Mouse (Mus musculus): ENCODE results near the gene Atp5j2. TPM values are rescaled to one million over a fixed set of nuclear protein-coding genes. Genes with fewer than 3 reads are reported as not detected.
"Not testable (repeated sequence)": the region's sequence is repeated elsewhere in the genome, so short reads cannot be mapped to it uniquely, and the experiment has no call there.

Gene Atp5j2
- polyA plus RNA-seq (2021) = 581 TPM

DNA sequence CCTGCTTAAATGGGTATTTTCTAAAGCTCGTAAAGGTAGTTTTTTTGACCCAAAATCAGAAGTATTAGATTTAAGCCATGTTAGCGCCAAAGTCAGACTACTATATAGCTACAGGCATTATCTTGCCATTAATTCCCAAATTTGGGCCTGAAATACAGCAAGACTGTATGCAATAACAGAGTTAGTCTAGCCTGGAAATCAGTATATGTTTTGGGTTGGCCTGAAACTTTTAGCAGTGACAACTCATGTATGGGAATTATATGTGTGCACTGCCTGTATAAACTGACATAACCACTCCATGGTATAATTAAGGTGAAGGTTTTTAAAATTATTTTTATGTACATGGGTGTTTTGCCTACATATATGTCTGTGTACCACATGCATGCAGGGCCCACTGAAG lies at the start of gene Atp5j2:
TSS of gene Atp5j2 (minus strand) at position 101 of the 400 bp plus-strand sequence.
- ATAC-seq (no peak), DNase-seq (ENCODE audit: low read depth, low spot score) (no peak)
- POLR2A ChIA-PET = no interaction called here
- no peaks in the 10 kb centered on the region for H3K27me3 ChIP-seq
- no peak for TF ChIP-seq CTCF (IDR thresholded peaks at IDR 0.05)
- in situ Hi-C loops (cut with MboI; ENCODE audit: low pct_unique_long_range_greater_than_20kb) = no loop called here
- CTCF ChIA-PET = no interaction called here

DNA sequence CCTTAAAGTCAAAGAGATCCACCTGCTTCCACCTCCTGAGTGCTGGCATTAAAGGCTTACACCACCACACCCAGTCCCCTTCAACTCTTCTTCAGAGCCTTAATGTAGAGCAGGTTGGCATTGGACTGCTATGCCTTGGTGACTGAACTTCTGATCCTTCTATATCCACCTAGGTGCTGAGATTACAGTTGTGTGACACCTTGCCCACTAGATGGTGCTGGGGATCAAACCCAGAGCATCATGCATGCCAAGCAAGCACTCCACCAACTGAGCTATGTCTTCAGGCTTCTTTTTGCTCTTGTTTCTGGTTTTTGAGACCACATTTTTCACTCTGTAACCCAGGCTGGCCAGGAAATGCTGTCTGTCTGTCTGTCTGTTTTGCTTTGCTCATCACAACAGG lies 42.8 kb upstream of the Atp5j2 start:
- CTCF ChIA-PET = interaction anchor here (1.1 kb wide), 2 partner anchors 13 to 15 kb away, joined by 3 to 4 read pairs; no protein-coding TSS in a partner anchor
- DNase-seq (ENCODE audit: low read depth, low spot score) = no peak
- no peak for ATAC-seq
- POLR2A ChIA-PET = no interaction called here
- TF ChIP-seq CTCF (IDR thresholded peaks at IDR 0.05) = peak; percentile 78
- no peaks in the 10 kb centered on the region for H3K27me3 ChIP-seq
- in situ Hi-C loops (cut with MboI; ENCODE audit: low pct_unique_long_range_greater_than_20kb) = no loop called here

DNA sequence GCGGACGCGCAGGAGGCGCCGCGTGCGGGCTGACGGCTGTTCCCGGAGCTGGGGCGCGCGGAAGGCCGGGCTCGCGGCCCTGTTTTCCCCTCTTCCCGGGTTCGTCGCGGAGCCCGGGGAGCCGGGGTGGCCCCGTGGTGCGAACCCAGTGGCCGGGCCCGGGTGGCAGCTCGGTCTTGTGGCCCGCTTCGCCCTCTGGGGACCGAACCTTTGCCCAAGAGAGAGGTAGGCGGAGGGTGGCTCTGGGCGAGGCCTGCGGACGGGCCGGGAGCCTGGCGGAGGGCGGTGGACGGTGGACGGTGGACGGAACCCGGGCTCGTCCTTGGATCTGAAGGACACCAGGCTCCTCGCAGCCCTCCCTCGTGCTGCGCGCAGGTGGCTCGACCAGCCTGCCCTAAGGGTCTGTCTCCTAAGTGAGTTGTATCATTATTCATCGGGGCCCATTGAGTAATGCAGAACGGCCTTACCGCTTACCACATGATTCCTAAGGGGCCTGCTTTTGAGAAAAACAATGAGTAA lies 40.1 kb upstream of the Atp5j2 start:
- peak; percentile 48 for ATAC-seq
- POLR2A ChIA-PET = interaction anchor here (0.7 to 3.2 kb wide), 5 partner anchors 9 to 48 kb away, joined by 3 to 16 read pairs (median 7); partner anchors contain the start of gene Zkscan5
- DNase-seq (ENCODE audit: low read depth, low spot score) = peak; percentile 50
- TF ChIP-seq CTCF (IDR thresholded peaks at IDR 0.05) = no peak
- no peaks in the 10 kb centered on the region for H3K27me3 ChIP-seq
- CTCF ChIA-PET = interaction anchor here (2.0 kb wide), 1 partner anchor 7 kb away, joined by 4 read pairs; no protein-coding TSS in a partner anchor
- in situ Hi-C loops (cut with MboI; ENCODE audit: low pct_unique_long_range_greater_than_20kb) = no loop called here

DNA sequence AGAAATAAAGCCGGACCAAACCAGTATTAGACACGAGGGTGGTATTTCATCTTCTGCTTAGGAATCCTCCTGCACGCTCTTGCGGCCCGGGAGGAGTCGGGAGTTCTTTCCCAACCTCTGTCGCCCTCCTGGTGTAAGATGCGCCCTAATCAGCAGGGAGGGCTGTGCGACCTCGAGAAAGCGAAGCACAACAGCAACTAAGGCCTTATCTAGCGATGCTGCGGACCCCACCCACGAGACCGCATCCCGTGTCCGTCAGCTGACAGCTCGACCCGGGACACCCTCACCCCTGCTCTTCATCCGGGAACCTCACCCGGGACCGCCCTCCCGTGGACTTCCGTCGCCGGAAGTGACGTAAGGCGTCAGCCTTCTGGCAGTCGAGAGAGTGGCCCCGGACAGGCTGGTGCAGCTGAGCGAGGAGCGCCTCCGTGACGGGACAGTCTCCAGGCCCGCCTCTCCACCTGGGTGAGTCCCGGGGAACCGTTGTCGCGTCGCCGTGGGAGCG lies 39.6 kb upstream of the Atp5j2 start, which contains the start of gene Zfp655:
TSS of gene Zfp655 (plus strand) at position 349 of the 505 bp plus-strand sequence.
- ChIA-PET POLR2A (interaction anchor here (0.7 to 3.2 kb wide), 6 partner anchors 9 to 49 kb away, joined by 3 to 16 read pairs (median 6); partner anchors contain the start of gene Zkscan5), CTCF (no interaction called here)
- ATAC-seq (peak; percentile 91), DNase-seq (ENCODE audit: low read depth, low spot score) (peak; percentile 95)
- H3K27me3 ChIP-seq = no peaks in the 10 kb centered on the region
- TF ChIP-seq CTCF (IDR thresholded peaks at IDR 0.05) = no peak
- in situ Hi-C loops (cut with MboI; ENCODE audit: low pct_unique_long_range_greater_than_20kb) = no loop called here

- no peak for ATAC-seq
- TF ChIP-seq CTCF (IDR thresholded peaks at IDR 0.05) = no peak
- H3K27me3 ChIP-seq = no peaks in the 10 kb centered on the region
- no peak for DNase-seq (ENCODE audit: low read depth, low spot score)
- ChIA-PET CTCF (no interaction called here), POLR2A (interaction anchor here (1.2 to 3.2 kb wide), 4 partner anchors 9 to 26 kb away, joined by 4 to 16 read pairs (median 8); partner anchors contain the start of gene Zkscan5)
- in situ Hi-C loops (cut with MboI; ENCODE audit: low pct_unique_long_range_greater_than_20kb) = no loop called here
Observed at GRCm38 (mm10) chr5:145230641-145231040, 38.8 kb upstream of the Atp5j2 start.

- ATAC-seq; CTCF ChIA-PET; H3K27me3 ChIP-seq; DNase-seq (ENCODE audit: low read depth, low spot score); in situ Hi-C loops (cut with MboI; ENCODE audit: low pct_unique_long_range_greater_than_20kb): not testable (repeated sequence)
- POLR2A ChIA-PET = interaction anchor here (0.6 kb wide), 1 partner anchor 1674 kb away, joined by 7 read pairs; no protein-coding TSS in a partner anchor
Observed at GRCm38 (mm10) chr5:145229283-145229682, 37.4 kb upstream of the Atp5j2 start.

- in situ Hi-C loops (cut with MboI; ENCODE audit: low pct_unique_long_range_greater_than_20kb) = no loop called here
- H3K27me3 ChIP-seq = no peaks in the 10 kb centered on the region
- ChIA-PET CTCF (no interaction called here), POLR2A (no interaction called here)
- DNase-seq (ENCODE audit: low read depth, low spot score) = no peak
- no peak for ATAC-seq
- no peak for TF ChIP-seq CTCF (IDR thresholded peaks at IDR 0.05)
Observed at GRCm38 (mm10) chr5:145226453-145226852, 34.6 kb upstream of the Atp5j2 start.

- TF ChIP-seq CTCF (IDR thresholded peaks at IDR 0.05) = no peak
- H3K27me3 ChIP-seq = no peaks in the 10 kb centered on the region
- ATAC-seq = no peak
- in situ Hi-C loops (cut with MboI; ENCODE audit: low pct_unique_long_range_greater_than_20kb) = no loop called here
- ChIA-PET CTCF (interaction anchor here (1.1 kb wide), 1 partner anchor 17 kb away, joined by 4 read pairs; no protein-coding TSS in a partner anchor), POLR2A (no interaction called here)
- no peak for DNase-seq (ENCODE audit: low read depth, low spot score)
Observed at GRCm38 (mm10) chr5:145223395-145223794, 31.5 kb upstream of the Atp5j2 start.

DNA sequence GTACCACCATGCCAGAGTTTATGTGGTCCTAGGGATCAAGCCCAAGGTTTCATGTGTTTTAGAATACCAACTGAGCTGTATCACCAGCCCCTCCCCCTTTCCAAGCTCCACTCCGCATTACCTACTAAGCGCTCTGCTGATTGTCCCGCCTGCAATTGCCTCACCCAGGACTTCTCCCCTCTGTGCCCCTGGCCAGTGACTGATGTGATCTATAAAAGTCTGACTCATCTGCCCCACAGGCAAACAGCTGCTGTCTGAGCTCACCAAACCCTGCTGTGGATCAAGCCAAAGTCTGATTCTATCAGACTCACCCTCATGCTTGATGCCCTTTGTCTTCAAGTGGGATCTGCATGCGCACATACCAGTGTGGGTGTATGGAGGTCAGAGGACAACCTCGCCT lies 31.0 kb upstream of the Atp5j2 start:
- in situ Hi-C loops (cut with MboI; ENCODE audit: low pct_unique_long_range_greater_than_20kb) = no loop called here
- DNase-seq (ENCODE audit: low read depth, low spot score) (no peak), ATAC-seq (peak; percentile 84)
- POLR2A ChIA-PET = no interaction called here
- no peaks in the 10 kb centered on the region for H3K27me3 ChIP-seq
- CTCF ChIA-PET = interaction anchor here (1.1 kb wide), 1 partner anchor 16 kb away, joined by 4 read pairs; no protein-coding TSS in a partner anchor
- TF ChIP-seq CTCF (IDR thresholded peaks at IDR 0.05) = no peak

DNA sequence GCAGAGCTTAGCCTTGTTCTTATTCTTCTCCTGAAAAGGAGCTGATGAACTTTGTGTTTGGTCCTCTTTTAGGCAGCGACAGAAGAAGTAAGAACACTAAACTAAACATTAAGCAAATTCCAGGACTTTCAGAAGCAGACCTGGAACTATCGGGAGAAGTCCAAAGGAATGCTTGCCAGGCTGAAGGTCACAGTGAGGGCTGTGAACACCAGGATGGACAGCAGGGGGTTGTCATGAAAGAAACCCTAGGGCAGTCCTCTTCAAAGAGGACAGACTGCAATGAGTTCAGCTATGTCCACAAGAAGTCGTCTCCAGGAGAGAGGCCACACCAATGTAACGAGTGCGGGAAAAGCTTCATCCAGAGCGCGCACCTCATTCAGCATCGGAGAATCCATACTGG lies 28.1 kb upstream of the Atp5j2 start:
- ChIA-PET CTCF (interaction anchor here (1.0 kb wide), 1 partner anchor 21 kb away, joined by 3 read pairs; no protein-coding TSS in a partner anchor), POLR2A (no interaction called here)
- no peak for TF ChIP-seq CTCF (IDR thresholded peaks at IDR 0.05)
- no peaks in the 10 kb centered on the region for H3K27me3 ChIP-seq
- ATAC-seq (no peak), DNase-seq (ENCODE audit: low read depth, low spot score) (no peak)
- in situ Hi-C loops (cut with MboI; ENCODE audit: low pct_unique_long_range_greater_than_20kb) = no loop called here

- no peak for DNase-seq (ENCODE audit: low read depth, low spot score)
- no peak for TF ChIP-seq CTCF (IDR thresholded peaks at IDR 0.05)
- POLR2A ChIA-PET = interaction anchor here (0.7 kb wide), 1 partner anchor 24 kb away, joined by 4 read pairs; no protein-coding TSS in a partner anchor
- in situ Hi-C loops (cut with MboI; ENCODE audit: low pct_unique_long_range_greater_than_20kb) = no loop called here
- CTCF ChIA-PET = interaction anchor here (1.0 to 2.2 kb wide), 2 partner anchors 8 to 9 kb away, joined by 3 to 7 read pairs; no protein-coding TSS in a partner anchor
- H3K27me3 ChIP-seq = no peaks in the 10 kb centered on the region
- ATAC-seq = no peak
Observed at GRCm38 (mm10) chr5:145218671-145219070, 26.8 kb upstream of the Atp5j2 start.
